Mouse (Mus musculus): ENCODE results near the gene Prl7d1. TPM values are rescaled to one million over a fixed set of nuclear protein-coding genes. Genes with fewer than 3 reads are reported as not detected.

The Prl7d1 gene
- total RNA-seq (2023) = not detected

GRCm38 (mm10) chr13:27716636-27717035, at the start of gene Prl7d1:
Prl7d1 (minus strand) TSS chr13:27716736.

GRCm38 (mm10) chr13:27667936-27668335, 48.6 kb downstream of the Prl7d1 start, which contains the start of gene Prl7a2:
Prl7a2 (minus strand) TSS chr13:27668036.

Other genes with a start within 250 kb of the Prl7d1 start
- gene Prl8a8, start 203.5 kb downstream of the Prl7d1 start, total RNA-seq (2023) = not detected
- not detected for gene Prl8a9, start 152.1 kb downstream of the Prl7d1 start, total RNA-seq (2023)
- gene Prl8a1, start 134.6 kb downstream of the Prl7d1 start, total RNA-seq (2023) = not detected
- not detected for gene Prl7b1, start 106.2 kb downstream of the Prl7d1 start, total RNA-seq (2023)
- gene Prl7a1, start 74.2 kb downstream of the Prl7d1 start, total RNA-seq (2023) = not detected
- gene Prl7a2, start 48.7 kb downstream of the Prl7d1 start, total RNA-seq (2023) = not detected
- gene Prl7c1, start 64.1 kb upstream of the Prl7d1 start, total RNA-seq (2023) = not detected
- gene Prl2a1, start 84.9 kb upstream of the Prl7d1 start, total RNA-seq (2023) = not detected
- not detected for gene Prl2c1, start 132.6 kb upstream of the Prl7d1 start, total RNA-seq (2023)

Measured in CD8-positive naive resting alpha-beta T cell, adult 57 days (primary cell).